Mouse (Mus musculus) kidney, adult 8-10 months (tissue): Measurements from ENCODE around the gene Lekr1.
A peak's percentile ranks its signal among the peaks of the same experiment; 100 is the strongest.

Source experiments
- DNase-seq, 2 experiments: peaks; one replicate each; pipeline ENCODE4 v3.0.0; 2022

The Lekr1 gene

GRCm38 (mm10) chr3:65839664-65840063 is 173.6 kb downstream of the Lekr1 start:
- no peak for DNase-seq

- DNase-seq, result no peak
Observed at GRCm38 (mm10) chr3:65841175-65841574, 175.1 kb downstream of the Lekr1 start.

GRCm38 (mm10) chr3:65842515-65843184 is 176.6 kb downstream of the Lekr1 start:
- DNase-seq, result no peak

GRCm38 (mm10) chr3:65843185-65843552 is 177.1 kb downstream of the Lekr1 start:
- DNase-seq, result no peak

- no peak for DNase-seq
Observed at GRCm38 (mm10) chr3:65844302-65844701, 178.3 kb downstream of the Lekr1 start.

- DNase-seq, result peak; percentile 29 to 61
Observed at GRCm38 (mm10) chr3:65844851-65845552, 179.0 kb downstream of the Lekr1 start.

- no peak for DNase-seq
Observed at GRCm38 (mm10) chr3:65847158-65847787, 181.2 kb downstream of the Lekr1 start.

- DNase-seq, result no peak
Observed at GRCm38 (mm10) chr3:65853746-65854145, 187.7 kb downstream of the Lekr1 start.

- no peak for DNase-seq
Observed at GRCm38 (mm10) chr3:65855521-65855920, 189.5 kb downstream of the Lekr1 start.

GRCm38 (mm10) chr3:65858118-65858517 is 192.1 kb downstream of the Lekr1 start:
- peak in 1 of 2 experiments; percentile 10 for DNase-seq

- DNase-seq, result peak; percentile 79 to 89
Observed at GRCm38 (mm10) chr3:65858741-65859348, 192.8 kb downstream of the Lekr1 start.

- no peak for DNase-seq
Observed at GRCm38 (mm10) chr3:65859750-65860149, 193.7 kb downstream of the Lekr1 start.

GRCm38 (mm10) chr3:65860903-65861302 is 194.9 kb downstream of the Lekr1 start:
- peak; percentile 20 to 33 for DNase-seq

GRCm38 (mm10) chr3:65861471-65861881 is 195.4 kb downstream of the Lekr1 start:
- DNase-seq, result peak; percentile 60 to 73

GRCm38 (mm10) chr3:65863297-65863696 is 197.3 kb downstream of the Lekr1 start:
- peak; percentile 82 for DNase-seq

GRCm38 (mm10) chr3:65863762-65864377 is 197.8 kb downstream of the Lekr1 start:
- peak in 1 of 2 experiments; percentile 14 for DNase-seq

- peak in 1 of 2 experiments; percentile 16 for DNase-seq
Observed at GRCm38 (mm10) chr3:65868931-65869330, 202.9 kb downstream of the Lekr1 start.

GRCm38 (mm10) chr3:65869724-65870123 is 203.7 kb downstream of the Lekr1 start:
- no peak for DNase-seq

- peak; percentile 65 to 74 for DNase-seq
Observed at GRCm38 (mm10) chr3:65871188-65871603, 205.2 kb downstream of the Lekr1 start.

- DNase-seq, result no peak
Observed at GRCm38 (mm10) chr3:65871609-65872272, 205.7 kb downstream of the Lekr1 start.

GRCm38 (mm10) chr3:65873093-65873830 is 207.2 kb downstream of the Lekr1 start:
- DNase-seq, result no peak
